Mouse (Mus musculus) macrophage (primary cell): ENCODE measurements around the gene Gpatch4. TPM values are rescaled to one million over a fixed set of nuclear protein-coding genes. Genes with fewer than 3 reads are reported as not detected.

Source experiments
- H3K27ac ChIP-seq: fragments of 350-480 bp; formaldehyde crosslinking; 2 replicates; pipeline ENCODE4 v1.9.0; 2021
- H3K36me3 ChIP-seq: fragments of 350-480 bp; formaldehyde crosslinking; 2 replicates; pipeline ENCODE4 v1.9.0; 2021; ENCODE audit errors: inconsistent target
- H3K4me3 ChIP-seq: fragments of 350-480 bp; formaldehyde crosslinking; 2 replicates; pipeline ENCODE4 v1.9.0; 2021; ENCODE audit errors: inconsistent target
- H3K79me2 ChIP-seq: fragments of 350-480 bp; formaldehyde crosslinking; 2 replicates; pipeline ENCODE4 v1.9.0; 2021; ENCODE audit errors: inconsistent target
- WGBS: methylation state at CpG from one replicate; pipeline ENCODE4 v1.1.7; 2026; ENCODE audit warnings: inconsistent platforms; ENCODE audit not compliant: missing documents; 5-methylcytosine and 5-hydroxymethylcytosine counted together
- polyA plus RNA-seq: library from polyadenylated mRNA; stranded (reverse); fragments of 250-400 nt; gene quantifications from 3 replicates; pipeline ENCODE4 v1.2.4, GENCODE M21; 2018; ENCODE audit warnings: inconsistent platforms

Gene Gpatch4
- polyA plus RNA-seq, 1 experiment from 2014 or later = 19.6 TPM

DNA sequence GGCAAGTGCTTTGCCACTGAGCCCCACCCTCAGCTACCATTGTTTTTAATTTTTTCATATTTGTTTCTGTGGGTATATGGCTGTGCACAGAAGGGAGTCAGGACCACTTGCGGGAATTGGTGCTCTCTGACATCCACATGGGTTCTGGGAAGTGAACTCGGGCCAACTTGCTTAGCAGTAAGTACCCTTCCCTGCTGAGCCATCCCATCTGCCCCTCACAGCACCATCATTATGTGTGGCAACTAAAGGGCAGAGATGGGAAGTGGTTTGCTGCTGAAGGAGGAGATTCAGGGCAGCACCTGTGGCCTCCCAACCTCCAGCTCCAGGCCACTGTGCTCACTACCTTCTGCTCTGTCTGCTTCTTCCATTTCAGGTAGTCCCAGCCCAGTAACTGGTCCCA, 30.7 kb downstream of the Gpatch4 start:
- Histone ChIP-seq H3K27ac (no peak overlapping the region), H3K79me2 (no peaks in the 10 kb centered on the region), H3K36me3 (no peaks in the 10 kb centered on the region), H3K4me3 (no peak overlapping the region)
- 71% methylated on average over 2 of the region's 2 CpGs for WGBS

DNA sequence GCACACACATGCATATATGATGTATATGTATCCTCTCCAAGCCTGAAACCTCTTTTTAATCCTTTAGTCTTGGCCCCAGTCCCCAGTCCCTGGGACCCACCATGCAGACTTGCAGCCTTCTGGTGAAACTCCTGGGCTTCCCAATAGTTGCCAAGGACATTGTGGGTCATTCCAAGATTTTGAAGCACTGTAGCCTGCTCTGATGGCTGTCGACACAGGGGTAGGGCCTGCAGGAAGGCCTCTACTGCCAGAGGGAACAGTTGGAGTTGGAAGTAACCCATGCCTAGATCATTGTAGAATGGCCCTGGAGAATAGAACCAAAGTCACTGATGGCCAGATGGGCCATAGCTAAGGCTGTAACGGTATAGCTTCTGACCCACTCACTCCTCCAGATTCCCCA, 31.4 kb downstream of the Gpatch4 start:
- no peaks in the 10 kb centered on the region for H3K79me2 ChIP-seq

DNA sequence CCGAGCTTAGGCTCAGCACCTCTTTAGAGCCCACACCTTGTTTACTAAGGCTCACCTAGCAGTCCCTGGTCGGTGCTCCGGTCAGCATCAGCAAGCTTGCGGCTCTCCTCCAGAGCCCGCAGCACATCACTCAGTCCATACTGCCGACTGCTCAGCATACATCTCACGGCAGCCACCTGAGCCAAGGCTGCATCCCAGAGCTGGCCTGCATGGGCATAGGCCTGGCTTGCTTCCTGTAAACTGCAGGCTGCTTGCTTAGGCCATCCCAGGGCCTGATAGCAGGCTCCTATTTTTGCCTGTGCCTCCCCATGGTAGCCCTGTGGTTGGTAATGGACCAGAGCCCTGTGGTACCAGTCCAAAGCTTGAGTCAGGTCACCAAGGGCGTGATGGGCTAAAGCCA, 31.9 kb downstream of the Gpatch4 start:
- H3K36me3 ChIP-seq = no peaks in the 10 kb centered on the region
- no peak overlapping the region for H3K27ac ChIP-seq
- H3K79me2 ChIP-seq = no peaks in the 10 kb centered on the region
- H3K4me3 ChIP-seq = no peak overlapping the region
- 93% methylated on average over 8 of the region's 8 CpGs for WGBS

More for the DNA sequence above, 31.4 kb downstream of the Gpatch4 start:
- WGBS = 92% methylated on average over 2 of the region's 2 CpGs
- no peak overlapping the region for H3K27ac ChIP-seq
- H3K4me3 ChIP-seq = no peak overlapping the region
- H3K36me3 ChIP-seq = no peaks in the 10 kb centered on the region

DNA sequence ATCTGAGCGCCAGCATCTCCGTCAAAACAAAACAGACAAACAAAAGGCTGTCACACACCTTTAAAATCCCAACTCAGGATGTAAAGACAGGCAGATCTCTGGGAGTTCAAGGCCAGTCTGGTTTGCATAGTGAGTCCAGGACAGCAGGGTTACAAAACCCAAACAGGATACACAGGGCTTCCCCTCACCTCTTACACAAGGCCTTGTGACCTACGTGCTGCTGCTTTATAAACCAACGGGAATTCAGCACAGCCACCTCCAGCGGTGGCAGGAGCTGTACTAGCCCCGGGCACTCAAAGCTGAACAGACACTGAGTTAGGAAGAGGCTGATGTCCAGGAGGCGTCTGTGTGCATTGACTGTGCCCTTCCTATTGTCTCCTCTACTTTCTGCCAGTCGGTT, 34.5 kb downstream of the Gpatch4 start:
- Histone ChIP-seq H3K79me2 (no peaks in the 10 kb centered on the region), H3K27ac (no peak overlapping the region), H3K36me3 (no peaks in the 10 kb centered on the region), H3K4me3 (no peak overlapping the region)
- 49% methylated on average over 8 of the region's 8 CpGs for WGBS

DNA sequence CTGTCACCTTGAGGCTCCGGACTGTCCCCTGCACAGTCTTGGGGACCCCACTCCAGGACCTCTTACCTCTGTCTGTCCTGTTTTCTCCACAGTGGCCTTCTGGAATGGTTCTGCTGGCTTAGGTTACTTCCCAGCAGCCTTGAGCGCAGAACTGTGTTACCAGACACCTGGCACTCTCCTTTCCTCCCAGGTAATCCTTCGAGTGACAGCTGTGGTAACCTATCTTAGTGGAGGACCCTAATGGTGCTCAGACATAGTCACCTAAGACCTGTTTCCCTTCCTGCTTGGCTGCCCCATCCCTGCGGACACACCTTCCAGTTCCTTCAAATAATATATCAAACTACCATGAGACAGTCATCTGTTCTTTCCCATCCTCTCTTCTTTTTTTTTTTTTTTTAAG, 35.3 kb downstream of the Gpatch4 start, which contains the start of gene Ttc24:
TSS of gene Ttc24 (minus strand) at position 101 of the 400 bp plus-strand sequence.
- H3K4me3 ChIP-seq = no peak within 1 kb of the TSS
- no peaks in the 10 kb centered on the region for H3K36me3 ChIP-seq
- WGBS = 87% methylated on average over 4 of the region's 4 CpGs

DNA sequence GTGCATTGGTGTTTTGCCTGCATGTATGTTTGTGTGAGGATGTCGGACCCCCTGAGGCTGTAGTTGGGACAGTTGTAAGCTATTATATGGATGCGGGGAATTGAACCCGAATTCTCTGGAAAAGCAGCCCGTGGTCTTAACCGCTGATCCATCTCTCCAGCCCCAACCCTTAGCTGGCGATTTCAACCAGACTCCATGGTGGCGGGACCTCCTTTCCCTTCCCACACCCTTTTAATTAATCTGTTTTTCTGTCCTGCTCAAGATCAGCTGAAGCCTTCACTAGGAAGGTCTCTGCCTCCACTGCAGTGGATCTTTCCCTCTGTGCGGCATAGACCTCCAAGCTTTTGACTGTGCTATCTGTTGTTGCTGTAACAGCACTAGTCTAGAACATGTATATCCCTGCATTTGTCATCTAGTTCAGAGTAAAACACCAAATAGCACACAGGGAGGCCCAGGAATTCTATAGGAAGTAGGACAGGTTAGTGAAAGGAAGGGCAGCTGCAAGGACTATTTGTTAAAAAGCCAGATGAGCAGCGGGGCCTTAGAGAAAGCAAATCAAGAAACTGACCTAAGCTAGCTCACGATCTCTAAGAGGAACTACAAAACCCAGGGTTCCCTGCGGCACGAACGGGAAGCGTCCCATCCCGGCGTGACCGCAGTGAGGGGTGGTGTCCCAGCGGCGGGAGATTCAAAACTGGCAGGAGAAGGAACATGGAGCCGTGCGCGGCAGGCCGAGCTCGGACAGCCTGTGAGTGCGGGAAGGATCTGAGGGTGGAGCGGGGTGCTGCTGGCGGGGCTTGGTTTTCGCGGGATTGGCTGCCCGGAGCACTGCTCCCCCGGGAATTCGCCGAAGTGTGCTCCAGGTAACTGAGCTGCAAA, 38.7 kb downstream of the Gpatch4 start, which contains the start of gene Iqgap3:
TSS of gene Iqgap3 (plus strand) at position 627 of the 879 bp plus-strand sequence.
- H3K27ac ChIP-seq = peak within 1 kb of the TSS; percentile 53
- H3K36me3 ChIP-seq = no peaks in the 10 kb centered on the region
- peak within 1 kb of the TSS; percentile 76 for H3K4me3 ChIP-seq
- WGBS = 23% methylated on average over 27 of the region's 33 CpGs
- H3K79me2 ChIP-seq = peaks cover 21% of the 10 kb centered on the region

More for the DNA sequence above, 35.3 kb downstream of the Gpatch4 start, which contains the start of gene Ttc24:
- no peak within 1 kb of the TSS for H3K27ac ChIP-seq
- H3K79me2 ChIP-seq = peaks cover 4% of the 10 kb centered on the region

DNA sequence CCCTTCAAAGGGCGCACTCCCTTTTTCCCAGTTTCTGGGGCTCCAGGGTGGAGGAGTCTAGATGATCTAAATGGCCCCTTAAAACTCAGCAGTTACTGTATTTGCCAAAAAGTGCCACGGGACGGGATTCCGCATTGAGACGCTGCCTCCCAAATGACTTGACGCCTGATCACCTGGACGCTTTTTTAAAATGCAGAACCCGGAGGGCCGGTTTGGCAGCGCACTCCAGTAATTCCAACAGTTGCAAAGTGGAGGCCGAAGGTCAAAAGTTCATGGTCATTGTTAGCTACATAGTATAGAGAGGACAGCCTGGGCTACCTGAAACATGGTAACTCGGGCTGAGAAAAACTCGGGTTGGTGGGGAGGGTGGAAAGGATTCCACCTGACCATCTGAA, 39.3 kb downstream of the Gpatch4 start:
- Histone ChIP-seq H3K79me2 (peaks cover 21% of the 10 kb centered on the region), H3K4me3 (peak overlapping the region; percentile 76), H3K36me3 (no peaks in the 10 kb centered on the region), H3K27ac (peak overlapping the region; percentile 53)
- WGBS = 4% methylated on average over 12 of the region's 13 CpGs

DNA sequence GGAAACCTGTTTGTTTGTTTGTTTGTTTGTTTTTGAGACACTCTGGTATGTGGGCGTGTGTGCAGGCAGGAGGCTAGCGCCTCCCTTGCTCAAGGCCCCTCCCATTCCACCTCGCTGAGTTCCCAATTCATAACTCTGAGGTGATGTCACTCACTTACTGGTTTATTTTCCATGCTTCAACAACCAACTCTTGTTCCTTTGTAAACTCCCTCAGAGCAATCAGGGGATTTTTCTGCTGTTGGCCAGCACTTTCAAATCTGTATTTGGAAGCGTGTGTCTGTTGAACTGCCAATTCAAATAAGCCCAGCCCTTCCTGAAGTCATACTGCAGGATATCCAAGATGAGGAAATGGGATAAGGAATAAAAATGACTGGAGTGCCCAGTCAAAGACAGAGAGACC, 39.8 kb downstream of the Gpatch4 start:
- peak overlapping the region; percentile 53 for H3K27ac ChIP-seq

DNA sequence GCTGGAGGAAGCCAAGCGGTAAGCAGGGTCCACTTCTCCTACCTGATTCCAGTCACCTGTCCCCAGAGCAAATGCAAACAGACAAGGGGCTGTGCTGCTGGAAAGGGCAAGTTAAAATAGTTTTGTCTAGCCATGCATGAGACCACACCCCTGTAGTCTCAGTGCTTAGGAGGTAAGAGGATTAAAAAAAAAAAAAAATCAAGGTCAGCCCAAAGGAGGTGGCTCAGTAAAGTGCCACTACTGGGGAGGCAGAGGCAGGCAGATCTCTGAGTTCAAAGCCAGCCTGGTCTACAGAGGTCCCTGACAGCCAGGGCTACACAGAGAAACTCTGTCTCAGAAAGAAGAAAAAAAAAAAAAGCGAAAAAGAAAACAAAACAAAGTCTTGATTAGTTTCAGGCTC, 41.1 kb downstream of the Gpatch4 start:
- H3K4me3 ChIP-seq = no peak overlapping the region

More for the DNA sequence above, 39.8 kb downstream of the Gpatch4 start:
- peak overlapping the region; percentile 76 for H3K4me3 ChIP-seq
- peaks cover 21% of the 10 kb centered on the region for H3K79me2 ChIP-seq
- WGBS = 16% methylated on average over 4 of the region's 4 CpGs
- no peaks in the 10 kb centered on the region for H3K36me3 ChIP-seq

DNA sequence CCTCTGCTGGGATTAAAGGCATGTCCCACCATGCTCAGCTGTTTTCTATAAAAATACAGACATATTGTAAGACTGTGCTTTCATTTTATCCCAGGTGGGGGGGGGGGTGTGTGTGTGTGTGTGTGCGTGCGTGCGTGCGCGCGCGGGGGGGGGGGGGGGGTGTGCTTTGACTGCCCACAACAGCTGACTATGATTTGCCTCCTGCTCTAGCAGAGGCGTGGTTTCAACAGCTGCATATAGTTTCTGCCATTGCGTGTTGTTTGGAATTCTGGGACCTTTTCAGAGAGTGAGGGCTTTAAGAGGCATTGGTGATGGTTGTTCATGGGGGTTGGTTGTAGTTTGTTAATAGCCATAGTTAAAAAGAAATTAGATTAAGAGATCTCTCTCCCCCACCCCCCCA, 42.6 kb downstream of the Gpatch4 start:
- Histone ChIP-seq H3K79me2 (peaks cover 21% of the 10 kb centered on the region), H3K27ac (no peak overlapping the region), H3K36me3 (no peaks in the 10 kb centered on the region), H3K4me3 (no peak overlapping the region)
- WGBS = 80% methylated on average over 2 of the region's 9 CpGs

More for the DNA sequence above, 41.1 kb downstream of the Gpatch4 start:
- H3K36me3 ChIP-seq = no peaks in the 10 kb centered on the region
- 93% methylated on average over 2 of the region's 2 CpGs for WGBS
- peaks cover 21% of the 10 kb centered on the region for H3K79me2 ChIP-seq
- no peak overlapping the region for H3K27ac ChIP-seq

DNA sequence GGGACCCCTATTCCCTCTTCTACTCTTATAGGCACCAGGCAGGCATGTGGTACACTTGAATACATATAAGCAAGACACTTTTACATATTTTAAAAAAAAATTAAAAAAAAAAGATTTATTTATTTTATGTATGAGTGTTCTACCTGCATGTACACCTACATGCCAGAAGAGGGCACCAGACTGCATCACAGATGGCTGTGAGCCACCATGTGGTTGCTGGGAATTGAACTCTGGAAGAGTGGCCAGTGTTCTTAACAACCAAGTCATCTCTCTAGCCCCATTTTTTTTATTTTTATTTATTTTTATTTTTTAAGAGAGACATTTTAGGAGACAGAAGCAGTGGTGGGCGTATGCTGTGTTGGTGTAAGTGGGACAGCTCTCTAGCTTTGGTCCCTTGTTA, 44.8 kb downstream of the Gpatch4 start:
- WGBS = 100% methylated on average over 1 of the region's 1 CpGs
- no peak overlapping the region for H3K4me3 ChIP-seq
- H3K79me2 ChIP-seq = peaks cover 21% of the 10 kb centered on the region
- H3K27ac ChIP-seq = no peak overlapping the region
- H3K36me3 ChIP-seq = 0 out of 2 replicates have a peak, but pooled peaks cover 4% of the 10 kb centered on the region

DNA sequence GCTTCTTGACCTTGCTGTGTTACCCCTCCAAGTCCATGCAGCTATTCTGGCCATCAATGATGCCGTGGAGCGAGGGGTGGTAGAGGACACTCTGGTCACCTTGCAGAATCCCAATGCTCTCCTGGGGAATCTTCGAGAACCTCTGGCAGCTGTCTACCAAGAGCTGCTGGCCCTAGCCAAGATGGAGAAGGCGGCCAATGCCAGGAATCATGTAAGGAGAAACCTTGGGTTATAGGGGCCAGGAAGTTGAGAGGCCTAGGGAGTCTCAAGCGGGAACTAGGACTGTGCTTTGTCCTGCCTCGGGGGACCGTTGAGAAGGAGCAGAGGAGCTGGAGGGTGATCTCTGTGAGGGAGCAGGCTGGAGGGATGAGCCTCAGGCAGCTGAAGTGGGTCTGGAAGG, 47.2 kb downstream of the Gpatch4 start:
- WGBS = 97% methylated on average over 7 of the region's 7 CpGs
- H3K27ac ChIP-seq = no peak overlapping the region
- H3K4me3 ChIP-seq = no peak overlapping the region
- 0 out of 2 replicates have a peak, but pooled peaks cover 4% of the 10 kb centered on the region for H3K36me3 ChIP-seq
- H3K79me2 ChIP-seq = no peaks in the 10 kb centered on the region

DNA sequence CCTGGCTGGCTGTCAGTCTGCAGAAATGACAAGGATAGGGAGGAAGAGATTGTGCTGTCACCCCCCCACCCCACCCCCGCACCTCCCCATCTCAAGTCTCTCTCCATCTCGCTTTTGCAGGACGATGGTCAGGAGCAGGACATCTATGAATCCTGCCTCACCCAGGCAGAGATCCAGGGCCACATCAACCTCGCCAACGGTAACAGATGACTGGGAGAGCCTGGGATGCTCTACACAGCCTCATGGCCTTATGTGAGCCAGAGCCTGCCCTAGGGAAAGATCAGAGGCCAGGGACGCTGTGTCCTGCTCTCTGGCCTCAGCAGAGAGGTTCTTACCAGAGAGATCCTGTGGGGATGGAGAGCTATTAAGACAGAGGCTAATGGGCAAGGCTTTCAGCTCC, 47.7 kb downstream of the Gpatch4 start:
- H3K27ac ChIP-seq = no peak overlapping the region
- 97% methylated on average over 6 of the region's 6 CpGs for WGBS
- H3K4me3 ChIP-seq = no peak overlapping the region
- H3K79me2 ChIP-seq = no peaks in the 10 kb centered on the region
- H3K36me3 ChIP-seq = 0 out of 2 replicates have a peak, but pooled peaks cover 4% of the 10 kb centered on the region

DNA sequence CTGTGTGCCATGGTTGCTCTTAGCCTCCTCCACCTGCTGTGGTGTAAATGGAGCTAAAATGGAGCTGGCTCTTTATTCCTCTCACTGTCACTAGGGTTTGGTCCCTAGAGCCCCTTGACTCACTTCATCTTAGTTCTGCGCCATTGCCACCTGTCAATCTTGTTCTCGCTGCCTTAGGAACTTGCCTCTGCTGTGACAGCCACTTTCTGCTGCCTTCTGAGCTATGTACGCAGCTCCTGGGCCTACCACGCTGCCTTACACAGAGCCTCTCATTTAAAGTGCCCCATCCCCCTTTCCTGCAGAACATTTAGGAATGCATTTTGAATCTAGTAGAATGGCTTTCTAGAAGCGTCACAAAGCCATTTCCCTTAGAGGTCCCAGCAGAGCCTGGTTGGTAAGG, 51.2 kb downstream of the Gpatch4 start:
- 98% methylated on average over 5 of the region's 5 CpGs for WGBS
- Histone ChIP-seq H3K27ac (no peak overlapping the region), H3K36me3 (0 out of 2 replicates have a peak, but pooled peaks cover 4% of the 10 kb centered on the region), H3K4me3 (no peak overlapping the region), H3K79me2 (no peaks in the 10 kb centered on the region)

DNA sequence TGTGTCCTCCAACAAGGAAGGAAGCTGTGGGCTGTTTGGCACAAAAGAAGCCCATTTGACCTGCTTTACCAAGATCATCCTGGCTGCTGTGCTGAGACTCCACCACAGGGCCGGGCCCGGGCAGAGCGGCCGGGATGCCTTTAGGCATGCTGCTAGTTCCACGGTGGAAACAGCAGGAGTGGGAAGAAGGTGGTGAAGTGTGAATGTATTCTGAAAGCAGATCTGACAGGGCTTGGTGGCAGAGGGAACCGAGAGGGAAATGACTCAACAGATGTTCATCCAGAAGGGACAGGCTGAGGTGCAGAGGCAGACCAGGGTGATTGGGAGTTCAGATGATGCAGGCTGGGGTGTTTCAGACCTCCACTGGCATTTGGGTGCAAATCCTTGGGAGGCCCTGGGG, 54.8 kb downstream of the Gpatch4 start:
- 43% methylated on average over 6 of the region's 6 CpGs for WGBS
- H3K36me3 ChIP-seq = 0 out of 2 replicates have a peak, but pooled peaks cover under 1% of the 10 kb centered on the region
- H3K79me2 ChIP-seq = no peaks in the 10 kb centered on the region
- peak overlapping the region; percentile 61 for H3K27ac ChIP-seq
- H3K4me3 ChIP-seq = no peak overlapping the region
